Mouse (Mus musculus) heart, embryonic 16.5 days (tissue): ENCODE measurements at regions not wholly inside any gene's neighbourhood (a gene's known extent, or its start where the extent isn't known, plus 50 kb on each side); places are given as distances from the start of the nearest gene placed in this dataset.
A peak's percentile ranks its signal among the peaks of the same experiment; 100 is the strongest.
"Not testable (repeated sequence)": the region's sequence is repeated elsewhere in the genome, so short reads cannot be mapped to it uniquely, and the experiment has no call there.

Experiments used
- ATAC-seq: fragments of 200-750 bp; cut with Nextera tagmentation; replicated peaks from 2 replicates; pipeline ENCODE4 v1.8.0; 2017; ENCODE audit warnings: moderate number of reproducible peaks; ENCODE audit not compliant: insufficient read depth, low FRiP score; ENCODE audit errors: extremely low read depth
- H3K27ac ChIP-seq: fragments of 300-500 bp; sonication (generic); 2 replicates; pipeline ENCODE4 v1.5.1; 2014; ENCODE audit warnings: mild to moderate bottlenecking, low read length, control low read depth, moderate library complexity
- H3K27me3 ChIP-seq: fragments of 300-500 bp; sonication (generic); 2 replicates; pipeline ENCODE4 v1.6.1; 2014; ENCODE audit warnings: low read length, mixed read lengths; ENCODE audit not compliant: control insufficient read depth, insufficient read depth
- H3K36me3 ChIP-seq: fragments of 300-500 bp; sonication (generic); 2 replicates; pipeline ENCODE4 v1.6.1; 2014; ENCODE audit not compliant: control insufficient read depth, insufficient read depth
- H3K4me1 ChIP-seq: fragments of 300-500 bp; sonication (generic); 2 replicates; pipeline ENCODE4 v1.6.1; 2014; ENCODE audit warnings: low read length, mixed read lengths; ENCODE audit not compliant: control insufficient read depth, insufficient read depth
- H3K4me2 ChIP-seq: fragments of 300-500 bp; sonication (generic); 2 replicates; pipeline ENCODE4 v1.6.1; 2014; ENCODE audit warnings: low read depth, mild to moderate bottlenecking, control low read depth, low read length
- H3K4me3 ChIP-seq: fragments of 300-500 bp; sonication (generic); 2 replicates; pipeline ENCODE4 v1.5.1; 2014; ENCODE audit warnings: mild to moderate bottlenecking, control low read depth, low read length
- H3K9ac ChIP-seq: fragments of 300-500 bp; sonication (generic); 2 replicates; pipeline ENCODE4 v1.6.1; 2014; ENCODE audit warnings: low read length, control low read depth
- H3K9me3 ChIP-seq: fragments of 300-500 bp; sonication (generic); replicated peaks from 2 replicates; pipeline ENCODE4 v1.6.1; 2016; ENCODE audit warnings: low read length; ENCODE audit not compliant: control insufficient read depth
- WGBS: fragments of 180-500 bp; shearing (Covaris S2); extraction: QIAGEN DNeasy Blood & Tissue Kit; methylation state at CpG from one replicate; pipeline ENCODE4 v1.1.7; 2014; 5-methylcytosine and 5-hydroxymethylcytosine counted together

GRCm38 (mm10) chr17:15620746-15621694 lies 56.9 kb upstream of the Prdm9 start:
- Histone ChIP-seq H3K9ac (no peak overlapping the region), H3K4me3 (no peak overlapping the region), H3K27me3 (no peaks in the 10 kb centered on the region), H3K9me3 (no peaks in the 10 kb centered on the region), H3K27ac (no peak overlapping the region), H3K4me2 (no peak overlapping the region), H3K4me1 (no peaks in the 10 kb centered on the region), H3K36me3 (no peaks in the 10 kb centered on the region)
- ATAC-seq = no peak
- WGBS = 69% methylated on average over 7 of the region's 7 CpGs

GRCm38 (mm10) chr17:15622913-15623312 lies 58.8 kb upstream of the Prdm9 start:
- Histone ChIP-seq H3K9me3 (no peaks in the 10 kb centered on the region), H3K27me3 (no peaks in the 10 kb centered on the region), H3K4me2 (no peak overlapping the region), H3K4me3 (no peak overlapping the region), H3K36me3 (no peaks in the 10 kb centered on the region), H3K9ac (no peak overlapping the region), H3K4me1 (no peaks in the 10 kb centered on the region), H3K27ac (no peak overlapping the region)
- no peak for ATAC-seq
- WGBS = 1% methylated on average over 2 of the region's 2 CpGs

- Histone ChIP-seq H3K4me3 (no peak overlapping the region; the same call in 1 of the 2 replicates), H3K36me3 (no peaks in the 10 kb centered on the region), H3K9me3 (no peaks in the 10 kb centered on the region; the same call in 1 of the 2 replicates), H3K4me1 (no peaks in the 10 kb centered on the region), H3K9ac (no peak overlapping the region), H3K27me3 (no peaks in the 10 kb centered on the region), H3K4me2 (peak overlapping the region; percentile 55), H3K27ac (no peak overlapping the region)
- no peak for ATAC-seq
- WGBS = 60% methylated on average over 5 of the region's 5 CpGs
Measured at GRCm38 (mm10) chr17:15630792-15631191, 66.6 kb upstream of the Prdm9 start.

- no peak for ATAC-seq
- no peak overlapping the region for H3K27ac ChIP-seq
Measured at GRCm38 (mm10) chr17:15631626-15632025, 67.5 kb upstream of the Prdm9 start.

GRCm38 (mm10) chr17:15632090-15632489 lies 67.9 kb upstream of the Prdm9 start:
- Histone ChIP-seq H3K36me3 (no peaks in the 10 kb centered on the region), H3K4me1 (no peaks in the 10 kb centered on the region), H3K27me3 (no peaks in the 10 kb centered on the region), H3K9ac (no peak overlapping the region), H3K27ac (no peak overlapping the region), H3K4me2 (peak overlapping the region; percentile 55), H3K9me3 (no peaks in the 10 kb centered on the region; the same call in 1 of the 2 replicates), H3K4me3 (peak overlapping the region; percentile 35)
- WGBS = 13% methylated on average over 1 of the region's 1 CpGs
- ATAC-seq = no peak

More at GRCm38 (mm10) chr17:15631626-15632025, 67.5 kb upstream of the Prdm9 start:
- Histone ChIP-seq H3K27me3 (no peaks in the 10 kb centered on the region), H3K4me1 (no peaks in the 10 kb centered on the region), H3K4me3 (peak overlapping the region; percentile 35), H3K4me2 (peak overlapping the region; percentile 55), H3K36me3 (no peaks in the 10 kb centered on the region), H3K9me3 (no peaks in the 10 kb centered on the region; the same call in 1 of the 2 replicates), H3K9ac (no peak overlapping the region)
- 5% methylated on average over 11 of the region's 11 CpGs for WGBS

- not testable (repeated sequence) for H3K27me3 ChIP-seq, H3K36me3 ChIP-seq, H3K27ac ChIP-seq, ATAC-seq, H3K9me3 ChIP-seq, H3K4me3 ChIP-seq, H3K4me1 ChIP-seq, H3K9ac ChIP-seq, H3K4me2 ChIP-seq
- 75% methylated on average over 12 of the region's 12 CpGs for WGBS
Measured at GRCm38 (mm10) chr17:15639111-15639865, 65.5 kb upstream of the Chd1 start.

GRCm38 (mm10) chr17:15640776-15641175 lies 64.0 kb upstream of the Chd1 start:
- Histone ChIP-seq H3K36me3 (no peaks in the 10 kb centered on the region), H3K27ac (no peak overlapping the region), H3K4me1 (no peaks in the 10 kb centered on the region), H3K4me2 (no peak overlapping the region), H3K27me3 (no peaks in the 10 kb centered on the region), H3K9me3 (no peaks in the 10 kb centered on the region), H3K9ac (no peak overlapping the region), H3K4me3 (no peak overlapping the region)
- 52% methylated on average over 3 of the region's 3 CpGs for WGBS
- no peak for ATAC-seq

GRCm38 (mm10) chr17:15641764-15642163 lies 63.0 kb upstream of the Chd1 start:
- 70% methylated on average over 3 of the region's 3 CpGs for WGBS
- Histone ChIP-seq H3K4me2 (no peak overlapping the region), H3K9me3 (no peaks in the 10 kb centered on the region), H3K36me3 (no peaks in the 10 kb centered on the region), H3K9ac (no peak overlapping the region), H3K4me1 (no peaks in the 10 kb centered on the region; the same call in 1 of the 2 replicates), H3K4me3 (no peak overlapping the region), H3K27ac (no peak overlapping the region), H3K27me3 (no peaks in the 10 kb centered on the region)
- no peak for ATAC-seq

GRCm38 (mm10) chr17:15646768-15647167 lies 58.0 kb upstream of the Chd1 start:
- H3K9me3 ChIP-seq = no peaks in the 10 kb centered on the region
- H3K9ac ChIP-seq = no peak overlapping the region
- WGBS = 29% methylated on average over 1 of the region's 1 CpGs
- H3K27me3 ChIP-seq = no peaks in the 10 kb centered on the region
- no peak overlapping the region for H3K27ac ChIP-seq
- H3K4me2 ChIP-seq = no peak overlapping the region
- H3K4me3 ChIP-seq = no peak overlapping the region
- ATAC-seq = no peak
- no peaks in the 10 kb centered on the region for H3K36me3 ChIP-seq
- H3K4me1 ChIP-seq = no peaks in the 10 kb centered on the region; the same call in 1 of the 2 replicates
